Mouse (Mus musculus): ENCODE results near the gene Lingo3. TPM values are rescaled to one million over a fixed set of nuclear protein-coding genes. Genes with fewer than 3 reads are reported as not detected.
"Not testable (repeated sequence)": the region's sequence is repeated elsewhere in the genome, so short reads cannot be mapped to it uniquely, and the experiment has no call there.

The Lingo3 gene
- polyA plus RNA-seq, 1 experiment from 2014 or later, result 0.77 TPM

GRCm38 (mm10) chr10:80842334-80842733 lies 1.5 kb downstream of the Lingo3 start:
- H3K9me3 ChIP-seq, result no peaks in the 10 kb centered on the region
- H3K9ac ChIP-seq (replicated peaks), result no peak overlapping the region
- H3K27ac ChIP-seq (replicated peaks), result no peak overlapping the region
- H3K4me3 ChIP-seq, result no peak overlapping the region
- H3K36me3 ChIP-seq, result no peaks in the 10 kb centered on the region
- no peak for ATAC-seq (ENCODE audit: low FRiP score, low read depth)
- H3K4me2 ChIP-seq (replicated peaks), result no peak overlapping the region
- 85% methylated on average over 15 of the region's 15 CpGs for WGBS
- H3K27me3 ChIP-seq, result peaks cover 78% of the 10 kb centered on the region
- H3K4me1 ChIP-seq, result peaks cover 11% of the 10 kb centered on the region

GRCm38 (mm10) chr10:80841685-80842084 lies 2.2 kb downstream of the Lingo3 start:
- WGBS, result 83% methylated on average over 2 of the region's 2 CpGs
- Histone ChIP-seq H3K4me3 (no peak overlapping the region), H3K9ac (replicated peaks) (no peak overlapping the region), H3K36me3 (no peaks in the 10 kb centered on the region), H3K27ac (replicated peaks) (no peak overlapping the region), H3K4me2 (replicated peaks) (no peak overlapping the region), H3K27me3 (peaks cover 85% of the 10 kb centered on the region), H3K9me3 (no peaks in the 10 kb centered on the region), H3K4me1 (peaks cover 11% of the 10 kb centered on the region)
- no peak for ATAC-seq (ENCODE audit: low FRiP score, low read depth)

- no peak overlapping the region for H3K9ac ChIP-seq (replicated peaks)
- H3K27me3 ChIP-seq, result peaks cover 86% of the 10 kb centered on the region
Measured at GRCm38 (mm10) chr10:80839848-80840247, 4.0 kb downstream of the Lingo3 start.

GRCm38 (mm10) chr10:80838346-80838912 lies 5.4 kb downstream of the Lingo3 start:
- WGBS, result 59% methylated on average over 2 of the region's 2 CpGs
- no peak for ATAC-seq (ENCODE audit: low FRiP score, low read depth)
- Histone ChIP-seq H3K9me3 (no peaks in the 10 kb centered on the region), H3K4me1 (peaks cover 1% of the 10 kb centered on the region), H3K4me2 (replicated peaks) (no peak overlapping the region), H3K4me3 (no peak overlapping the region), H3K9ac (replicated peaks) (no peak overlapping the region), H3K36me3 (no peaks in the 10 kb centered on the region), H3K27ac (replicated peaks) (no peak overlapping the region), H3K27me3 (peaks cover 86% of the 10 kb centered on the region)

More at GRCm38 (mm10) chr10:80839848-80840247, 4.0 kb downstream of the Lingo3 start:
- H3K4me2 ChIP-seq (replicated peaks), result no peak overlapping the region
- WGBS, result 54% methylated on average over 6 of the region's 6 CpGs
- no peak overlapping the region for H3K27ac ChIP-seq (replicated peaks)
- H3K9me3 ChIP-seq, result no peaks in the 10 kb centered on the region
- no peak overlapping the region for H3K4me3 ChIP-seq
- H3K4me1 ChIP-seq, result peaks cover 11% of the 10 kb centered on the region
- no peaks in the 10 kb centered on the region for H3K36me3 ChIP-seq
- no peak for ATAC-seq (ENCODE audit: low FRiP score, low read depth)

- Histone ChIP-seq H3K9ac (replicated peaks) (0 out of 2 replicates have a peak overlapping the region, but pooled peaks have one; percentile 11), H3K36me3 (no peaks in the 10 kb centered on the region), H3K4me2 (replicated peaks) (no peak overlapping the region), H3K4me3 (no peak overlapping the region), H3K9me3 (no peaks in the 10 kb centered on the region), H3K4me1 (peaks cover 4% of the 10 kb centered on the region), H3K27me3 (peaks cover 84% of the 10 kb centered on the region), H3K27ac (replicated peaks) (no peak overlapping the region)
- no peak for ATAC-seq (ENCODE audit: low FRiP score, low read depth)
- WGBS, result 8% methylated on average over 2 of the region's 2 CpGs
Measured at GRCm38 (mm10) chr10:80837827-80838226, 6.0 kb downstream of the Lingo3 start.

- Histone ChIP-seq H3K9me3 (no peaks in the 10 kb centered on the region), H3K36me3 (no peaks in the 10 kb centered on the region), H3K9ac (replicated peaks) (no peak overlapping the region), H3K4me3 (no peak overlapping the region), H3K4me2 (replicated peaks) (no peak overlapping the region), H3K4me1 (peaks cover 9% of the 10 kb centered on the region), H3K27me3 (peaks cover 76% of the 10 kb centered on the region), H3K27ac (replicated peaks) (no peak overlapping the region)
- no peak for ATAC-seq (ENCODE audit: low FRiP score, low read depth)
- WGBS, result 64% methylated on average over 7 of the region's 7 CpGs
Measured at GRCm38 (mm10) chr10:80836949-80837379, 6.9 kb downstream of the Lingo3 start.

- Histone ChIP-seq H3K9ac (replicated peaks) (peak overlapping the region; percentile 11; the same call in 1 of the 2 replicates), H3K4me3 (no peak overlapping the region), H3K9me3 (no peaks in the 10 kb centered on the region), H3K4me2 (replicated peaks) (no peak overlapping the region; the same call in 1 of the 2 replicates), H3K27ac (replicated peaks) (no peak overlapping the region), H3K36me3 (0 out of 2 replicates have a peak, but pooled peaks cover 2% of the 10 kb centered on the region), H3K4me1 (peaks cover 18% of the 10 kb centered on the region), H3K27me3 (peaks cover 63% of the 10 kb centered on the region)
- WGBS, result 61% methylated on average over 30 of the region's 30 CpGs
- ATAC-seq (ENCODE audit: low FRiP score, low read depth), result no peak
Measured at GRCm38 (mm10) chr10:80835617-80836016, 8.2 kb downstream of the Lingo3 start.

- H3K4me1 ChIP-seq, result peaks cover 41% of the 10 kb centered on the region
Measured at GRCm38 (mm10) chr10:80832818-80833217, 11.0 kb downstream of the Lingo3 start.

GRCm38 (mm10) chr10:80831136-80831535 lies 12.7 kb downstream of the Lingo3 start:
- Histone ChIP-seq H3K27me3 (peaks cover 31% of the 10 kb centered on the region), H3K27ac (replicated peaks) (peak overlapping the region; percentile 16), H3K4me3 (no peak overlapping the region), H3K4me2 (replicated peaks) (no peak overlapping the region), H3K4me1 (peaks cover 45% of the 10 kb centered on the region), H3K9me3 (no peaks in the 10 kb centered on the region), H3K9ac (replicated peaks) (no peak overlapping the region), H3K36me3 (peaks cover 24% of the 10 kb centered on the region)
- no peak for ATAC-seq (ENCODE audit: low FRiP score, low read depth)
- WGBS, result 3% methylated on average over 9 of the region's 9 CpGs

More at GRCm38 (mm10) chr10:80832818-80833217, 11.0 kb downstream of the Lingo3 start:
- H3K36me3 ChIP-seq, result peaks cover 24% of the 10 kb centered on the region
- WGBS, result 45% methylated on average over 7 of the region's 7 CpGs
- no peak overlapping the region for H3K27ac ChIP-seq (replicated peaks)
- no peak overlapping the region for H3K4me3 ChIP-seq
- H3K9ac ChIP-seq (replicated peaks), result no peak overlapping the region
- no peak for ATAC-seq (ENCODE audit: low FRiP score, low read depth)
- H3K4me2 ChIP-seq (replicated peaks), result no peak overlapping the region
- no peaks in the 10 kb centered on the region for H3K9me3 ChIP-seq
- H3K27me3 ChIP-seq, result peaks cover 48% of the 10 kb centered on the region

GRCm38 (mm10) chr10:80829359-80830278 lies 14.2 kb downstream of the Lingo3 start:
- H3K4me1 ChIP-seq, result peaks cover 49% of the 10 kb centered on the region
- H3K9ac ChIP-seq (replicated peaks), result no peak overlapping the region
- 0 out of 2 replicates have a peak overlapping the region, but pooled peaks have one; percentile 13 for H3K4me3 ChIP-seq

GRCm38 (mm10) chr10:80828587-80828986 lies 15.3 kb downstream of the Lingo3 start:
- not testable (repeated sequence) for H3K27me3 ChIP-seq; H3K27ac ChIP-seq (replicated peaks); ATAC-seq (ENCODE audit: low FRiP score, low read depth); H3K9me3 ChIP-seq
- peak overlapping the region; percentile 97; the same call in 1 of the 2 replicates for H3K9ac ChIP-seq (replicated peaks)
- H3K4me3 ChIP-seq, result peak overlapping the region; percentile 90
- peak overlapping the region; percentile 98 for H3K4me2 ChIP-seq (replicated peaks)
- WGBS, result 86% methylated on average over 9 of the region's 9 CpGs
- H3K4me1 ChIP-seq, result peaks cover 49% of the 10 kb centered on the region
- peaks cover 24% of the 10 kb centered on the region for H3K36me3 ChIP-seq

More at GRCm38 (mm10) chr10:80829359-80830278, 14.2 kb downstream of the Lingo3 start:
- Histone ChIP-seq H3K4me2 (replicated peaks) (no peak overlapping the region), H3K27ac (replicated peaks) (no peak overlapping the region), H3K27me3 (peaks cover 16% of the 10 kb centered on the region), H3K36me3 (peaks cover 24% of the 10 kb centered on the region), H3K9me3 (no peaks in the 10 kb centered on the region)
- WGBS, result 61% methylated on average over 1 of the region's 1 CpGs
- no peak for ATAC-seq (ENCODE audit: low FRiP score, low read depth)

GRCm38 (mm10) chr10:80827870-80828420 lies 15.9 kb downstream of the Lingo3 start:
- Histone ChIP-seq H3K27ac (replicated peaks) (no peak overlapping the region), H3K4me2 (replicated peaks) (peak overlapping the region; percentile 98), H3K9me3 (no peaks in the 10 kb centered on the region), H3K4me1 (peaks cover 46% of the 10 kb centered on the region), H3K9ac (replicated peaks) (peak overlapping the region; percentile 97), H3K27me3 (no peaks in the 10 kb centered on the region), H3K36me3 (peaks cover 24% of the 10 kb centered on the region), H3K4me3 (peak overlapping the region; percentile 90)
- no peak for ATAC-seq (ENCODE audit: low FRiP score, low read depth)
- 94% methylated on average over 10 of the region's 10 CpGs for WGBS
